Mouse (Mus musculus) heart, embryonic 16.5 days (tissue): ENCODE measurements at regions not wholly inside any gene's neighbourhood (a gene's known extent, or its start where the extent isn't known, plus 50 kb on each side); places are given as distances from the start of the nearest gene placed in this dataset.

Experiments used
- ATAC-seq: fragments of 200-750 bp; cut with Nextera tagmentation; replicated peaks from 2 replicates; pipeline ENCODE4 v1.8.0; 2017; ENCODE audit warnings: moderate number of reproducible peaks; ENCODE audit not compliant: insufficient read depth, low FRiP score; ENCODE audit errors: extremely low read depth
- H3K27ac ChIP-seq: fragments of 300-500 bp; sonication (generic); 2 replicates; pipeline ENCODE4 v1.5.1; 2014; ENCODE audit warnings: mild to moderate bottlenecking, low read length, control low read depth, moderate library complexity
- H3K27me3 ChIP-seq: fragments of 300-500 bp; sonication (generic); 2 replicates; pipeline ENCODE4 v1.6.1; 2014; ENCODE audit warnings: low read length, mixed read lengths; ENCODE audit not compliant: control insufficient read depth, insufficient read depth
- H3K36me3 ChIP-seq: fragments of 300-500 bp; sonication (generic); 2 replicates; pipeline ENCODE4 v1.6.1; 2014; ENCODE audit not compliant: control insufficient read depth, insufficient read depth
- H3K4me1 ChIP-seq: fragments of 300-500 bp; sonication (generic); 2 replicates; pipeline ENCODE4 v1.6.1; 2014; ENCODE audit warnings: low read length, mixed read lengths; ENCODE audit not compliant: control insufficient read depth, insufficient read depth
- H3K4me2 ChIP-seq: fragments of 300-500 bp; sonication (generic); 2 replicates; pipeline ENCODE4 v1.6.1; 2014; ENCODE audit warnings: low read depth, mild to moderate bottlenecking, control low read depth, low read length
- H3K4me3 ChIP-seq: fragments of 300-500 bp; sonication (generic); 2 replicates; pipeline ENCODE4 v1.5.1; 2014; ENCODE audit warnings: mild to moderate bottlenecking, control low read depth, low read length
- H3K9ac ChIP-seq: fragments of 300-500 bp; sonication (generic); 2 replicates; pipeline ENCODE4 v1.6.1; 2014; ENCODE audit warnings: low read length, control low read depth
- H3K9me3 ChIP-seq: fragments of 300-500 bp; sonication (generic); replicated peaks from 2 replicates; pipeline ENCODE4 v1.6.1; 2016; ENCODE audit warnings: low read length; ENCODE audit not compliant: control insufficient read depth
- WGBS: fragments of 180-500 bp; shearing (Covaris S2); extraction: QIAGEN DNeasy Blood & Tissue Kit; methylation state at CpG from one replicate; pipeline ENCODE4 v1.1.7; 2014; 5-methylcytosine and 5-hydroxymethylcytosine counted together

GRCm38 (mm10) chr3:50879595-50879994 is 344.7 kb upstream of the Noct start:
- no peak overlapping the region for H3K9ac ChIP-seq
- H3K9me3 ChIP-seq: no peaks in the 10 kb centered on the region
- H3K4me2 ChIP-seq: no peak overlapping the region
- H3K4me3 ChIP-seq: no peak overlapping the region
- 55% methylated on average over 8 of the region's 8 CpGs for WGBS
- H3K4me1 ChIP-seq: no peaks in the 10 kb centered on the region; the same call in 1 of the 2 replicates
- H3K36me3 ChIP-seq: no peaks in the 10 kb centered on the region
- no peak for ATAC-seq
- no peaks in the 10 kb centered on the region for H3K27me3 ChIP-seq
- no peak overlapping the region for H3K27ac ChIP-seq

- no peak overlapping the region for H3K4me2 ChIP-seq
- no peak overlapping the region for H3K4me3 ChIP-seq
- no peak overlapping the region for H3K9ac ChIP-seq
- H3K4me1 ChIP-seq: peaks cover 3% of the 10 kb centered on the region
- WGBS: 34% methylated on average over 9 of the region's 9 CpGs
- no peak overlapping the region for H3K27ac ChIP-seq
- H3K27me3 ChIP-seq: no peaks in the 10 kb centered on the region
- ATAC-seq: no peak
- no peaks in the 10 kb centered on the region for H3K36me3 ChIP-seq
- no peaks in the 10 kb centered on the region for H3K9me3 ChIP-seq
Observed at GRCm38 (mm10) chr3:50881437-50882248, 342.6 kb upstream of the Noct start.

- Histone ChIP-seq H3K9me3 (no peaks in the 10 kb centered on the region), H3K36me3 (no peaks in the 10 kb centered on the region), H3K4me1 (peaks cover 9% of the 10 kb centered on the region), H3K4me3 (no peak overlapping the region), H3K9ac (no peak overlapping the region), H3K4me2 (no peak overlapping the region), H3K27me3 (no peaks in the 10 kb centered on the region), H3K27ac (no peak overlapping the region)
- no peak for ATAC-seq
- WGBS: 35% methylated on average over 8 of the region's 8 CpGs
Observed at GRCm38 (mm10) chr3:50882249-50882733, 342.0 kb upstream of the Noct start.

GRCm38 (mm10) chr3:50886336-50886735 is 337.9 kb upstream of the Noct start:
- peak; percentile 33; the same call in 1 of the 2 replicates for ATAC-seq
- Histone ChIP-seq H3K9me3 (no peaks in the 10 kb centered on the region), H3K27me3 (no peaks in the 10 kb centered on the region), H3K4me2 (peak overlapping the region; percentile 47), H3K4me1 (peaks cover 10% of the 10 kb centered on the region), H3K9ac (no peak overlapping the region), H3K27ac (peak overlapping the region; percentile 20; the same call in 1 of the 2 replicates), H3K4me3 (no peak overlapping the region), H3K36me3 (no peaks in the 10 kb centered on the region)
- 54% methylated on average over 10 of the region's 10 CpGs for WGBS

- Histone ChIP-seq H3K4me1 (peaks cover 10% of the 10 kb centered on the region), H3K27ac (peak overlapping the region; percentile 45), H3K4me3 (0 out of 2 replicates have a peak overlapping the region, but pooled peaks have one; percentile 8), H3K9me3 (no peaks in the 10 kb centered on the region), H3K9ac (no peak overlapping the region; the same call in 1 of the 2 replicates), H3K36me3 (no peaks in the 10 kb centered on the region), H3K4me2 (peak overlapping the region; percentile 47), H3K27me3 (no peaks in the 10 kb centered on the region)
- ATAC-seq: peak; percentile 56
- WGBS: 10% methylated on average over 7 of the region's 7 CpGs
Observed at GRCm38 (mm10) chr3:50887002-50887401, 337.2 kb upstream of the Noct start.

- H3K9me3 ChIP-seq: no peaks in the 10 kb centered on the region
- WGBS: 83% methylated on average over 4 of the region's 4 CpGs
- H3K27me3 ChIP-seq: no peaks in the 10 kb centered on the region
- H3K4me1 ChIP-seq: peaks cover 10% of the 10 kb centered on the region
- H3K4me2 ChIP-seq: no peak overlapping the region
- H3K36me3 ChIP-seq: no peaks in the 10 kb centered on the region
- no peak overlapping the region for H3K27ac ChIP-seq
- ATAC-seq: no peak
- no peak overlapping the region for H3K9ac ChIP-seq
- H3K4me3 ChIP-seq: no peak overlapping the region
Observed at GRCm38 (mm10) chr3:50888571-50889210, 335.6 kb upstream of the Noct start.

GRCm38 (mm10) chr3:50890537-50890936 is 333.7 kb upstream of the Noct start:
- H3K9me3 ChIP-seq: no peaks in the 10 kb centered on the region
- no peak overlapping the region for H3K4me2 ChIP-seq
- H3K27ac ChIP-seq: no peak overlapping the region
- H3K4me3 ChIP-seq: no peak overlapping the region
- H3K4me1 ChIP-seq: peaks cover 10% of the 10 kb centered on the region
- H3K9ac ChIP-seq: no peak overlapping the region
- no peaks in the 10 kb centered on the region for H3K36me3 ChIP-seq
- WGBS: 86% methylated on average over 8 of the region's 8 CpGs
- no peak for ATAC-seq
- no peaks in the 10 kb centered on the region for H3K27me3 ChIP-seq

GRCm38 (mm10) chr3:50898179-50898578 is 326.1 kb upstream of the Noct start:
- H3K9me3 ChIP-seq: no peaks in the 10 kb centered on the region
- H3K36me3 ChIP-seq: no peaks in the 10 kb centered on the region
- H3K4me1 ChIP-seq: 0 out of 2 replicates have a peak, but pooled peaks cover 4% of the 10 kb centered on the region
- 80% methylated on average over 9 of the region's 9 CpGs for WGBS
- no peak overlapping the region for H3K9ac ChIP-seq
- H3K4me3 ChIP-seq: no peak overlapping the region
- no peak overlapping the region for H3K4me2 ChIP-seq
- H3K27me3 ChIP-seq: no peaks in the 10 kb centered on the region
- ATAC-seq: no peak
- H3K27ac ChIP-seq: no peak overlapping the region

- no peaks in the 10 kb centered on the region for H3K27me3 ChIP-seq
- ATAC-seq: peak; percentile 54
- no peak overlapping the region for H3K4me2 ChIP-seq
- H3K4me3 ChIP-seq: no peak overlapping the region
- H3K4me1 ChIP-seq: 0 out of 2 replicates have a peak, but pooled peaks cover 6% of the 10 kb centered on the region
- no peak overlapping the region for H3K27ac ChIP-seq
- 47% methylated on average over 7 of the region's 7 CpGs for WGBS
- no peaks in the 10 kb centered on the region for H3K9me3 ChIP-seq
- H3K9ac ChIP-seq: no peak overlapping the region
- no peaks in the 10 kb centered on the region for H3K36me3 ChIP-seq
Observed at GRCm38 (mm10) chr3:50899830-50900350, 324.4 kb upstream of the Noct start.
